Mouse (Mus musculus): Measurements from ENCODE around the gene Nbr1.

- TF ChIP-seq MAX (IDR thresholded peaks at IDR 0.05; ENCODE audit: low read depth) = no peak
- TF ChIP-seq CEBPB (IDR thresholded peaks at IDR 0.05; ENCODE audit: insufficient read depth, poor library complexity, severe bottlenecking) = no peak
Observed at GRCm38 (mm10) chr11:101519364-101519763, 32.6 kb upstream of the Nbr1 start.
